Mouse (Mus musculus): ENCODE data around the gene Map2.

Map2 gene

GRCm38 (mm10) chr1:66175041-66175665 lies at the start of gene Map2:
Map2 (plus strand) TSS chr1:66175273.
- peak; percentile 83 for DNase-seq

GRCm38 (mm10) chr1:66133014-66133413 lies 42.1 kb upstream of the Map2 start:
- no peak for DNase-seq

GRCm38 (mm10) chr1:66135324-66135723 lies 39.7 kb upstream of the Map2 start:
- DNase-seq = no peak

DNA sequence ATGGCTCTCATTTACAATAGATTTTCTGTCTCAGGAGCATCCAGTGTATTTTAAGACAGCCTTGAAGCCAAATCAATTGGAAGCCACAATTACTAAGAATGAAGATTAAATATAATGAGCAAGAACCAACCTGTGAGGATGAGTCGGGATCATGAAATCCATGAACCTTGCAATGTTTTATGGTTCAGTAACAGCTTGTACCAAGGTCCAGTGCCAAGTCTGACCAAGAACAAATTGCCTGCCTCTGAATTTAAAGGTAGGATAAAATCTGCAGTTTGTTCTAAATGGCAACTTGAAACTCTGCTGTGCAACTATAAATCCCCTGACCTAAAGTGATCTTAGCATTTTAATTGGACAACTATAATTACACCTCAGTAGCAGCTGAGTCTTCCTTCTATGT lies 34.4 kb upstream of the Map2 start:
- DNase-seq = no peak

DNA sequence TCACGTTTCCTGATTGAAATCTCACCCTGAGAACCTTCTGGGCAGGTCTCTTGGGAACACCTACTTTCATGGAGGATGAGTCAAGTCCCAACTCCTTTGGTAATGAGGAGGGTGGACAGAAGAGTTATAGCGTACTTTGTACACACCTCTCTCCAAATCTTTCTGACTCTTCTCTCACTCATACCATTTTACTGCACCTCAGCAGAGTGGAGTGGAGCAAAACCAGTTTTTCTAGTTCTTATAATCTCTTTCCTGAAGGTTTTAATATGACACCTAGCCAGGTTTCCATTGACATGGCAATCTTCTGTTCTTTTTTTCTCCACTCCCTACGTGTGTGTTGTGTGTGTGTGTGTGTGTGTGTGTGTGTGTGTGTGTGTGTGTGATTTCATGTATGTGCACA lies 29.9 kb upstream of the Map2 start:
- no peak for DNase-seq

- no peak for DNase-seq
These were observed 26.1 kb upstream of the Map2 start for GRCm38 (mm10) chr1:66148825-66149514.

DNA sequence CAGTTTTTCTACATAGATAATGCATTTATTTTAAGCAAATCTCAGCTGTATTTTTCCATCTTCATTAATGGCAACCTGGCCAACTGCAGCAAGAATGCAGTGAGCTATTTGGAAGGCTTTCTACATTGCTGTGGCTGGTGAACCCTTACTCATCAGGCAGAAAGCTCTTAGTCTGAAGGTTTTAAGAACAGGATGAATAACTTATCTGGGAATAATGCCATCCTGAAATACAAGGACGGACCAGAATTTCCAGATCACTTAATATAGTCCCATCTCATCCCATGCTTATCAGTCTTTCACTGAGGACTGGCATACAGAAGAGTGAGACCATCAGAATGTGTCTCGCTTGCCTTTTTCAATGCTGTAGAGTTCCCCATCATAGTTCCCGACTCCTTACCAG lies 24.3 kb upstream of the Map2 start:
- DNase-seq = no peak

DNA sequence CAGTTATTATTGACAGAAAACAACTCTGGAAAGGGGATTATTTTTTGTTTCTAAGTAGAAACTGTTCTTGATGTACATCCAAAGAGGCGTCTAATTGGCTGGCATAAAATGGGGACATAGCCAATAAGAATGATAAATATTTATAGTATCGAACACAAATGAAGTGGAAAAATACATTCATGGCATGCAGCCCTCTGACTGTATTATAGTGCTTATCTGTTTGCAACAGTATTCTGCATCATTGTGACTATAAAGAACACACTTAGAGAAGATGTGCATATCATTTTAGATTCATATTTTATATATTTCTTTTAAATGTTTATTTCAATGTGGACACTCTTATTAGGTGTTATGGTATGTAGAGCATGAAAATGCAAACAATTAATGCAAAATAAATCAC lies 17.9 kb upstream of the Map2 start:
- no peak for DNase-seq

GRCm38 (mm10) chr1:66157589-66157988 lies 17.5 kb upstream of the Map2 start:
- DNase-seq = no peak

DNA sequence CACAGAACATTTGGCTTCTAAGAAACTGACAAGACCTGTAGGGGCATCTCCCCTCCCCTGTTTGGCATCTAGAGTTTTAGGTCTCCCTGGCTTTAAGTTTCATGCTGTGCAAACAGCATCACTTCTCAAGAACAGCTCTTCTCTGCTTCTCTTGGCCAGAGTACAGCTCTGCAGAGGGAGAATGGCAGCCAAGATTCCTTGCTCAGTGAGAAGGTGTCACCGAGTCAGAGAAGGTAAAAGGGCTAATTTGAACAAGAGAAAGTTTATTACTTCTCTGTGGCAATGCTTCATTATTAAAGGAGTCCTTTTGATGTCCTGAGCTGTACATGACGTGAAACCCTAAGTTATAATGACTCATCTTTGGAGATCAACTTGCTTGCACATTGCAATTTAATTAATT lies 10.4 kb upstream of the Map2 start:
- DNase-seq = no peak

- no peak for DNase-seq
These were observed 6.4 kb upstream of the Map2 start for GRCm38 (mm10) chr1:66168722-66169121.

DNA sequence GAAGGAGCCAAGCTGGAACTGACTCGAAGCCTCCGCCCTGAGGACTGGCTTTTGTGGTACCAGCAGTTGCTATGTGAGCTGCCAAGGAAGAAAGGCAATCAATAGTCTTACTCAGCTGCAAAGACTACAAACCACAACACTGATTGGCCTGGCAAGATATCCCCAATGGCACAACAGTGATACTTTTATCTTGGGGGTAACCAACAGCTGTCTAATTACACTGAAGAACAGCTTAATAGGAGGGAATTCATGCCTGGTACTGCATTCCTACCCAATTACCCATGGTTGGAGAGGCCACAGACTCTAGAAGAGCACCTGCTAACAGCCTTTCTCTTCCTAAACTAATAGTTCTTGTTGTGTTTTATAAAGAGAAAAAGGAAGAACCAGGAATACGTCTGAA lies 2.9 kb upstream of the Map2 start:
- no peak for DNase-seq

DNA sequence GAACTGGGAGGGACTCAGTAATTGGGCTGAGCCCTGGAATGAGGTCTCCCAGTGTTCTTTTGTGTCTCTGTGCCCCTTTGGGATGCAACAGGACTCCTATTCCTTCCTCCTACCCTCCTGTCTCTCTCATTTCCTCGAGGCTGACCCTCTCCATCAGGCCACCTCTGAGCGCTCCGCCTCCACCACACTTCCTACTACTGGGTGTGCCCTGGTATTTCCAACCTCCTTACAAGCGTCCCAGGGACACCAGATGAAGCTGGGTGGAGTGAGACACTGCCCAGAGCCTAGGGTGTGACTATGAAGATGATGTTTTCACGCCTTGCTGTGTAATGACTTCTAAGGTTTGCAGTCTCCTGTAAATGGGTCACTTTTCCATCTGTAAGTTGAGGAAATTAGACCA lies 1.4 kb upstream of the Map2 start:
- DNase-seq = no peak

GRCm38 (mm10) chr1:66176012-66176837 lies 1.2 kb downstream of the Map2 start:
- peak; percentile 27 for DNase-seq

DNA sequence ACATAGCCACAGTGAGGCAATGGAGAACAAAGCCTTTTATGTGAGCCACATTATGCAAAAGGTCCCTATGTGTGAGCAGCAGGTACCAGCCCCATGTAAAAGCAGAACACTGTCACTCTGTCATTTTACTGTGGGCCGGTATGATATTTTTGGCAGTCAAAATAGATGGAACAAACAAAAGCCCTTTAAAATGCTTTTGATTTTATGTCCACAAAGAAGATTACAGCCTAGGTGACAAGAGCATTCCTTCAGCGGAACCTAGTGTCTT lies 1.7 kb downstream of the Map2 start:
- no peak for DNase-seq

DNA sequence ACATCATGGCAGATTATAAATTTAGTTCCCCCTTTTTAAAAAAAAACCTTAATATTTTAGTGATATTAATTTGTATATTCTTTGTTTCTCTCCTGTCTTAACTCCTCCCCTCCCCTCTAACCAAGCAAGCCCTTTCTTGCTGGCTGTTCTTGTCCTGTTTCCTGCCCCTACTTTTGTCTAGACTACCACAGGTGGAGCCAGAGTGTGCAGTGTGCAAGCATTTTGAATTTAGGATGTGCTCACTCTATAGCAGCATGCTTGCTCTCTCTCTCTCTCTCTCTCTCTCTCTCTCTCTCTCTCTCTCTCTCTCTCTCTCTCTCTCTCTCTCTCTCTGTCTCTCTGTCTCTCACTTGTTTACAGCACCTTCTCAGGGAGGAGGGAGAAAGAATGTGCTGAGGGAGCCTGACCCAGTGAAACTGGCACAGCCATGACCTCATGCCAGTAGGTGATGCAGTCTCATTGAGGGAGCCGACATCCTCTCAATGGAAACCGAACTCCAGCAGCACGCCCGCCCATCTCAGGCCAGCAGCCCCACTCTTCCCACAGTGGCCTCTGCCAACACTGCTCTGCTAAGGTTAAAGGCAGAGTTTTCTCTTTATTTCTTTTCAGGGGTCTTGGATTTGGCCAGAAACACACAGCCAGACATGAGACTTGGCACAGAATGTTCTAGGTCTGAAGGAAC lies 2.6 kb downstream of the Map2 start:
- DNase-seq = peak; percentile 31

- DNase-seq = no peak
These were observed 12.1 kb downstream of the Map2 start for GRCm38 (mm10) chr1:66187016-66187681.

GRCm38 (mm10) chr1:66192401-66192800 lies 17.3 kb downstream of the Map2 start:
- no peak for DNase-seq

DNA sequence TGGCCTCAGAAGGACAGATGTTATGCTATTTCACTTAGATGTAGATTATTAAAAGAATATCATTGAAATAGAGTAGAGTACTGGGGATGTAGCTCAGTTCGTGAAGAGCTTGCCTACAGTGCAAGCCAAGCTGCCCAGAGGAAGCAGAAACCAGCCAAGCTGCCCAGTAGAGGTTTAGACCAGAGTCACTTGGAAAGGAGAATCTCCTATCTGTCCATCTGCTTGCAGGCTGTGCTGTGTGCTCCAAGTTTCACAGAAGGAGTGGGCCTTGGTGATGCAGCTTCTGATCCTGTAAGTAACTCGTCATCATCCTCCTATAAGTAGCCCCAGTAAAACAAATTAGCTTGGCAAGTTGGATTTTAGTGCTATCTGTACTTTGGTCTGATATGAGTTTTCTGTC lies 17.8 kb downstream of the Map2 start:
- no peak for DNase-seq

GRCm38 (mm10) chr1:66195040-66195726 lies 20.1 kb downstream of the Map2 start:
- DNase-seq = no peak

DNA sequence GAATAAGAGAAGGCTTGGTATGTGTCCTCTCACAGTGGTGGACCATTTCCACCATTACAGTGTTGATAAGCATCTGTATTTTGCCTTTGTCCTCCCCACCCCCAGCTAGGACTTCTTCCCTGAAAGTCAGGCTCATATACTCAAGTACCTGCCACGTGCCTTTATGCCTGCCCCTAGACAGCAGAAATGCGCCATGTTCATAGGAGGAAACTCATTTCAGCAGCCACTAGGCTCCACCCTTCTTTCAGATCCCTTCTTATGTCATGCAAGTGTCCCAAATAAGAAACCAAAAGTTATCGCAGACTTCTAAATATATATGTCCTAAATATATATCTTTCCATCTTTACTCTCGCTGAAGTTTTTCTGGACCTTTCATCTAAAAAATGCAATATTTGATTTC lies 21.2 kb downstream of the Map2 start:
- no peak for DNase-seq

DNA sequence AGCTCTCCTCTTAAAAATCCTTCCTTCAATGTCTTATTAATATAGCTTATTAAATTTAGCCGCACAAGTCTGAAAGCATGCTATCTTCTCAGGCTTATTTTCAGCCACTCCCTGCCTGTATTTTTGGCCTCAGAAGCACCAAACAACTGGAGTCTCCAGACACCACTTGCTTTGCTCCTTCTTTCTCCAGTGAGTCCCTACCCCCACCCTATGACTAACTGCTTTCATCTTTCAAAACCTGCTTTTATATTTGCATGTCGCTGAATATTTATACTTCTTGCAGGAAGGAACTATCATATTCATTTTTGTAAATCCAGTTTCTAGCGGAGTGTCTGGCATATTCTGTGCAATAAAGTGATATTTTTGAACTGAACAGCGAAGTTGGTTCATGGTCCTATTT lies 21.6 kb downstream of the Map2 start:
- DNase-seq = no peak

DNA sequence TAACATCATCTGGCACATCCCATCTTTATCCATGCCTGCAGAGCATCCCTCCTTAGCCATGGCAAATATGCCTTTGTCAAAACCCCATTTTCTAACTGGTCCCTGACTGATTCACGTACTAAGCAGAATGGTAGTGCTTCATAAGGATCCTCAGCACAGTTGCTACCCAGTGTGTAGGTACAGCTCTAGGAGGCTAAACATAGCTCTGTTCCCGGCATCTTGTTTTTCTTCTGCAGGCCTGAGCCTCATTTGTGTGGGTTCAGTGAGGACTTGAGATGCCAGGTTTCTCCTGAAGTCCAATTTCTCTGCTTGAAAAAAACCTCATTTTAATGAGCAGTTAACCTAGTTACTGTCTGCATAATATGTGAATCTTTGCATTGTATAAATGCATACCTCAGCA lies 30.4 kb downstream of the Map2 start:
- no peak for DNase-seq

All from right cerebral cortex, postnatal 4 days (tissue).